Mouse (Mus musculus): ENCODE results near the gene Fgf3. TPM values are rescaled to one million over a fixed set of nuclear protein-coding genes. Genes with fewer than 3 reads are reported as not detected.
A peak's percentile ranks its signal among the peaks of the same experiment; 100 is the strongest.

Gene Fgf3
- polyA plus RNA-seq, 2 experiments, result 0.10 to 0.13 TPM

DNA sequence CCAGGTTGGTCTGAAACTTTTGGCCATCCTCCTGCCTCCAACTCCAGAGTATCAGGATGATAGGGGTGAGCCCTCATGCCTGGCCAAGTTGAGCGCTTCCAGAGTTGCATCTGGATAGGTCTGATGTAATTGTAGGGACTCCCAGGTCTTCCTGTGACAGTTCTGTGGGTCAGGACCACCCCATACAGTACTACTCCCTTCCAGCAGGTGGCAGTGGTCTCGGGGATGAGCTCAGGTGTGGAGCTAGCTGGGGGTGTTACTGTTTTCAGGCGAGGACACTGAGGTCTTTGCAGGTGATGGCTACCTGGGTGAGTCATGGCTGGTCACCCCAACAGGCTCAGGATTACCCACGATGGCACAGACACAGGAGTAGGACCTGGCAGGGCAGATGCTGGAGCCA, 8.3 kb downstream of the Fgf3 start:
- H3K4me3 ChIP-seq (ENCODE audit: insufficient read depth in 1 of 2, low read depth in 2 of 2, low read length in 2 of 2), result no peak overlapping the region
- H3K9me3 ChIP-seq (ENCODE audit: control insufficient read depth, low read length), result no peaks in the 10 kb centered on the region
- H3K27me3 ChIP-seq (ENCODE audit: control insufficient read depth, insufficient read depth, low read length), result no peaks in the 10 kb centered on the region; the same call in 1 of the 2 replicates
- H3K36me3 ChIP-seq (replicated peaks; ENCODE audit: control insufficient read depth, insufficient read depth, low read depth), result no peaks in the 10 kb centered on the region
- ATAC-seq (ENCODE audit: insufficient read depth), result no peak
- H3K27ac ChIP-seq, result no peak overlapping the region
- WGBS (ENCODE audit: insufficient replicate concordance), result 9% methylated on average over 4 of the region's 4 CpGs
- H3K9ac ChIP-seq (replicated peaks), result no peak overlapping the region
- no peaks in the 10 kb centered on the region for H3K4me1 ChIP-seq (replicated peaks; ENCODE audit: control insufficient read depth in 2 of 2, insufficient read depth in 2 of 2, low read length in 1 of 2)
- peak; percentile 89 for TF ChIP-seq CTCF (IDR thresholded peaks at IDR 0.05; ENCODE audit: low read depth)
- no peak for TF ChIP-seq EP300 (IDR thresholded peaks at IDR 0.05; ENCODE audit: low read depth)
- DNase-seq (ENCODE audit: low read depth in 3 of 3, low spot score in 3 of 3), result no peak
- H3K4me2 ChIP-seq (ENCODE audit: low read depth), result no peak overlapping the region

GRCm38 (mm10) chr7:144847067-144847466, 9.2 kb downstream of the Fgf3 start, which contains the start of gene Fgf4:
Fgf4 (plus strand) TSS chr7:144847367.
- TF ChIP-seq EP300 (IDR thresholded peaks at IDR 0.05; ENCODE audit: low read depth) (no peak), CTCF (IDR thresholded peaks at IDR 0.05; ENCODE audit: low read depth) (no peak)
- no peak within 1 kb of the TSS for H3K9ac ChIP-seq (replicated peaks)
- H3K4me3 ChIP-seq (ENCODE audit: insufficient read depth in 1 of 2, low read depth in 2 of 2, low read length in 2 of 2), result no peak within 1 kb of the TSS
- H3K9me3 ChIP-seq (ENCODE audit: control insufficient read depth, low read length), result no peaks in the 10 kb centered on the region
- H3K27ac ChIP-seq, result no peak within 1 kb of the TSS
- no peak within 1 kb of the TSS for H3K4me2 ChIP-seq (ENCODE audit: low read depth)
- no peaks in the 10 kb centered on the region for H3K4me1 ChIP-seq (replicated peaks; ENCODE audit: control insufficient read depth in 2 of 2, insufficient read depth in 2 of 2, low read length in 1 of 2)
- no peaks in the 10 kb centered on the region; the same call in 1 of the 2 replicates for H3K27me3 ChIP-seq (ENCODE audit: control insufficient read depth, insufficient read depth, low read length)
- ATAC-seq (ENCODE audit: insufficient read depth) (no peak), DNase-seq (ENCODE audit: low read depth in 3 of 3, low spot score in 3 of 3) (no peak)
- H3K36me3 ChIP-seq (replicated peaks; ENCODE audit: control insufficient read depth, insufficient read depth, low read depth), result no peaks in the 10 kb centered on the region

DNA sequence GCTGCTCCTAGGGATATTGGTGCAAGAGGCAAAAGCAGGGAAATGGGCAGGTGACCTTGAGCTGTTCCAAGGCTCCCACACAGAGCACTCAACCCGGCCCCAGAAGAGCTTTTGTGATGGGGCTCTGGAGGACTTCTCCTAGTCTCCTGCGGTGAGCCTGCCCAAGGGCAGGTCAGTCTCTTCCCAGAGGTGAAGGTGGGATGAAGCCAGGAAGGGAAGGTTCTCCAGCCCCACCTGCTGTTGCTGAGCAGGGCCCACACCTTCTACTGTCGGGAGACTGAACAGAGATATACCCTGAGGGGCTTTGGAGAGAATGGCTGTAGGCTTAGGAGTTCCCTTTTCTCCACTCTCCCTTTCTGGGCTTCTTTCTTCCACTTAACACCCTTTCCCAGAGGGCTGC, 13.4 kb downstream of the Fgf3 start:
- TF ChIP-seq EP300 (IDR thresholded peaks at IDR 0.05; ENCODE audit: low read depth), result no peak
- Histone ChIP-seq H3K4me1 (replicated peaks; ENCODE audit: control insufficient read depth in 2 of 2, insufficient read depth in 2 of 2, low read length in 1 of 2) (0 out of 4 replicates have a peak, but pooled peaks cover 0 to 2% of the 10 kb centered on the region in 2 experiments), H3K9me3 (ENCODE audit: control insufficient read depth, low read length) (no peaks in the 10 kb centered on the region), H3K9ac (replicated peaks) (no peak overlapping the region), H3K36me3 (replicated peaks; ENCODE audit: control insufficient read depth, insufficient read depth, low read depth) (no peaks in the 10 kb centered on the region), H3K27me3 (ENCODE audit: control insufficient read depth, insufficient read depth, low read length) (no peaks in the 10 kb centered on the region), H3K4me3 (ENCODE audit: insufficient read depth in 1 of 2, low read depth in 2 of 2, low read length in 2 of 2) (no peak overlapping the region), H3K27ac (no peak overlapping the region), H3K4me2 (ENCODE audit: low read depth) (no peak overlapping the region)
- DNase-seq (ENCODE audit: low read depth in 3 of 3, low spot score in 3 of 3), result no peak
- WGBS (ENCODE audit: insufficient replicate concordance), result 47% methylated on average over 3 of the region's 3 CpGs
- ATAC-seq (ENCODE audit: insufficient read depth), result no peak

GRCm38 (mm10) chr7:144854966-144855365, 17.1 kb downstream of the Fgf3 start:
- Histone ChIP-seq H3K9ac (replicated peaks) (no peak overlapping the region), H3K4me2 (ENCODE audit: low read depth) (no peak overlapping the region), H3K4me3 (ENCODE audit: insufficient read depth in 1 of 2, low read depth in 2 of 2, low read length in 2 of 2) (no peak overlapping the region), H3K4me1 (replicated peaks; ENCODE audit: control insufficient read depth in 2 of 2, insufficient read depth in 2 of 2, low read length in 1 of 2) (0 out of 4 replicates have a peak, but pooled peaks cover 0 to 2% of the 10 kb centered on the region in 2 experiments), H3K27ac (no peak overlapping the region), H3K36me3 (replicated peaks; ENCODE audit: control insufficient read depth, insufficient read depth, low read depth) (no peaks in the 10 kb centered on the region), H3K27me3 (ENCODE audit: control insufficient read depth, insufficient read depth, low read length) (peaks cover 8% of the 10 kb centered on the region), H3K9me3 (ENCODE audit: control insufficient read depth, low read length) (no peaks in the 10 kb centered on the region)
- DNase-seq (ENCODE audit: low read depth in 3 of 3, low spot score in 3 of 3) (no peak), ATAC-seq (ENCODE audit: insufficient read depth) (no peak)
- WGBS (ENCODE audit: insufficient replicate concordance), result 34% methylated on average over 3 of the region's 3 CpGs
- no peak for TF ChIP-seq EP300 (IDR thresholded peaks at IDR 0.05; ENCODE audit: low read depth)
- no peak for TF ChIP-seq CTCF (IDR thresholded peaks at IDR 0.05; ENCODE audit: low read depth)

DNA sequence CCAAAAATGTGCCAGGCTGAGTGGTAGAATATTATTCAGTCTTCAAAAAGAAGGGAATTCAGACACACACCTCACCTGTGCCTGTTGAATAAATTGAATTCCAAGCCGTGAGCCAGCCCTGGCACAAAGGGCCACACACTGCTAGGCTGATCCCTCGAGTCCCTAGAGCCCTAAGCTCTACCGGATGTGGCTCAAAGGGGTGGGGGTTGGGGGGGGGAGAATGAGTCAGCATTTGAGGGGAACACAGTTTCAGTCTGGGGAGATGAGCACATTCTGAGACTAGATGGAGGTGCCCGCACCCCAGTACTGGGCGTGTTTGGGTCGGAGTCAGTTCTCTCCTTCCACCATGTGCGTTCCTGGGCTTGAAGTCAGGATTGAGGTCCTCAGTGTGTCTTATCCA, 19.3 kb downstream of the Fgf3 start:
- peaks cover 30% of the 10 kb centered on the region for H3K27me3 ChIP-seq (ENCODE audit: control insufficient read depth, insufficient read depth, low read length)
- no peaks in the 10 kb centered on the region for H3K36me3 ChIP-seq (replicated peaks; ENCODE audit: control insufficient read depth, insufficient read depth, low read depth)
- no peak for TF ChIP-seq CTCF (IDR thresholded peaks at IDR 0.05; ENCODE audit: low read depth)
- DNase-seq (ENCODE audit: low read depth in 3 of 3, low spot score in 3 of 3) (no peak), ATAC-seq (ENCODE audit: insufficient read depth) (no peak)
- H3K4me1 ChIP-seq (replicated peaks; ENCODE audit: control insufficient read depth in 2 of 2, insufficient read depth in 2 of 2, low read length in 1 of 2), result 0 out of 4 replicates have a peak, but pooled peaks cover 0 to 2% of the 10 kb centered on the region in 2 experiments
- WGBS (ENCODE audit: insufficient replicate concordance), result 59% methylated on average over 7 of the region's 7 CpGs
- H3K4me3 ChIP-seq (ENCODE audit: insufficient read depth in 1 of 2, low read depth in 2 of 2, low read length in 2 of 2), result no peak overlapping the region
- H3K27ac ChIP-seq, result no peak overlapping the region
- no peaks in the 10 kb centered on the region for H3K9me3 ChIP-seq (ENCODE audit: control insufficient read depth, low read length)
- H3K9ac ChIP-seq (replicated peaks), result no peak overlapping the region
- no peak overlapping the region for H3K4me2 ChIP-seq (ENCODE audit: low read depth)
